20 mouse cellular contexts compared by ENCODE assay signal in genomic region chr2:77265301-77265700, GRCm38 (mm10). TPM values are rescaled to one million over a fixed set of nuclear protein-coding genes. Genes with fewer than 3 reads are reported as not detected.
A peak's percentile ranks its signal among the peaks of the same experiment; 100 is the strongest.
DNase-seq lines count a peak whose midpoint lies in the region; ATAC-seq lines count a peak whose summit lies in the region.
"Had no signal": no experiment of that assay in that cellular context is flagged by ENCODE, and none has a peak within 500 bp of the region (broad histone marks: within the 10 kb centered on the region; RNA-seq: fewer than 3 reads in every experiment).

No protein-coding gene starts in this region.

- H3K9ac ChIP-seq in midbrain, embryonic 11.5 days (ENCODE audit: low read length), result no peak overlapping the region
- H3K9ac ChIP-seq in midbrain, embryonic 13.5 days (replicated peaks), result no peak overlapping the region
- no peak overlapping the region for H3K9ac ChIP-seq in intestine, embryonic 16.5 days (ENCODE audit: low read depth, low read length)
- H3K9ac ChIP-seq: forebrain, embryonic 13.5 days; hindbrain, embryonic 13.5 days had no signal

- H3K9me3 ChIP-seq in midbrain, embryonic 11.5 days (ENCODE audit: control insufficient read depth, low read length), result no peaks in the 10 kb centered on the region
- no peaks in the 10 kb centered on the region for H3K9me3 ChIP-seq in midbrain, embryonic 13.5 days
- no peaks in the 10 kb centered on the region for H3K9me3 ChIP-seq in intestine, embryonic 16.5 days (ENCODE audit: control insufficient read depth, low read length)
- H3K9me3 ChIP-seq: forebrain, embryonic 10.5 days; forebrain, embryonic 13.5 days; hindbrain, embryonic 10.5 days; hindbrain, embryonic 13.5 days had no signal

- H3K27ac ChIP-seq in midbrain, embryonic 11.5 days (ENCODE audit: low read depth, low read length), result no peak overlapping the region
- H3K27ac ChIP-seq in midbrain, embryonic 13.5 days, result no peak overlapping the region
- H3K27ac ChIP-seq in intestine, embryonic 16.5 days (ENCODE audit: low read length), result no peak overlapping the region
- H3K27ac ChIP-seq: forebrain, embryonic 10.5 days; forebrain, embryonic 13.5 days; hindbrain, embryonic 10.5 days; hindbrain, embryonic 13.5 days had no signal

- no peak for ATAC-seq in midbrain, embryonic 11.5 days (ENCODE audit: low FRiP score)
- ATAC-seq in midbrain, embryonic 13.5 days, result no peak
- 0 out of 2 replicates have a peak, but pooled peaks have one; percentile 2 for ATAC-seq in megakaryocyte progenitor cell, adult 5-6 weeks (replicated peaks; ENCODE audit: poor library complexity)
- ATAC-seq in intestine, embryonic 16.5 days, result no peak
- ATAC-seq: CD4-positive, CD25-positive, alpha-beta regulatory T cell, adult 4 months; forebrain, embryonic 13.5 days; forebrain, embryonic 16.5 days; hindbrain, embryonic 16.5 days; inflammation-experienced regulatory T-cells, adult 6 months had no signal

- 79% methylated on average over 7 of the region's 7 CpGs for WGBS in midbrain, embryonic 11.5 days
- 78% methylated on average over 7 of the region's 7 CpGs for WGBS in midbrain, embryonic 13.5 days
- WGBS in intestine, embryonic 16.5 days, result 43% methylated on average over 7 of the region's 7 CpGs

- H3K4me3 ChIP-seq in midbrain, embryonic 11.5 days (ENCODE audit: low read depth, low read length), result no peak overlapping the region
- no peak overlapping the region for H3K4me3 ChIP-seq in midbrain, embryonic 13.5 days (replicated peaks)
- H3K4me3 ChIP-seq in intestine, embryonic 16.5 days (ENCODE audit: low read length), result no peak overlapping the region
- H3K4me3 ChIP-seq: forebrain, embryonic 10.5 days; forebrain, embryonic 13.5 days; hindbrain, embryonic 10.5 days; hindbrain, embryonic 13.5 days had no signal

- intact Hi-C loops in heart, postnatal 14 days (cut with DNase I), result no loop called here

- no peaks in the 10 kb centered on the region for H3K36me3 ChIP-seq in midbrain, embryonic 11.5 days (ENCODE audit: control insufficient read depth, insufficient read depth, low read length)
- H3K36me3 ChIP-seq in midbrain, embryonic 13.5 days, result no peaks in the 10 kb centered on the region
- H3K36me3 ChIP-seq in intestine, embryonic 16.5 days (ENCODE audit: control insufficient read depth, insufficient read depth, low read length), result no peaks in the 10 kb centered on the region
- H3K36me3 ChIP-seq: forebrain, embryonic 10.5 days; hindbrain, embryonic 10.5 days; hindbrain, embryonic 13.5 days had no signal

- peak; percentile 58 for DNase-seq in heart, adult 11 months
- no peak for DNase-seq in heart, postnatal 14 days
- DNase-seq in midbrain, embryonic 11.5 days (ENCODE audit: low spot score, missing footprints), result peak; percentile 77
- DNase-seq: adrenal gland, adult 2 months; gastrocnemius, postnatal 10 days; gastrocnemius, postnatal 36 days; heart, postnatal 36 days had no signal

- H3K4me2 ChIP-seq in midbrain, embryonic 11.5 days, result no peak overlapping the region
- no peak overlapping the region for H3K4me2 ChIP-seq in midbrain, embryonic 13.5 days (replicated peaks)
- H3K4me2 ChIP-seq in intestine, embryonic 16.5 days (ENCODE audit: low read depth, low read length), result no peak overlapping the region
- H3K4me2 ChIP-seq: forebrain, embryonic 13.5 days; heart, embryonic 11.5 days; hindbrain, embryonic 13.5 days had no signal

- H3K4me1 ChIP-seq in midbrain, embryonic 11.5 days (ENCODE audit: control insufficient read depth, insufficient read depth, low read length), result peaks cover 20% of the 10 kb centered on the region
- peaks cover 57% of the 10 kb centered on the region for H3K4me1 ChIP-seq in midbrain, embryonic 13.5 days (replicated peaks)
- H3K4me1 ChIP-seq in intestine, embryonic 16.5 days (ENCODE audit: control insufficient read depth, insufficient read depth, low read length), result peaks cover 57% of the 10 kb centered on the region

- no peaks in the 10 kb centered on the region for H3K27me3 ChIP-seq in midbrain, embryonic 11.5 days (ENCODE audit: control insufficient read depth, insufficient read depth, low read length)
- H3K27me3 ChIP-seq in midbrain, embryonic 13.5 days, result no peaks in the 10 kb centered on the region
- no peaks in the 10 kb centered on the region for H3K27me3 ChIP-seq in intestine, embryonic 16.5 days (replicated peaks; ENCODE audit: control insufficient read depth, insufficient read depth, low read length)
- H3K27me3 ChIP-seq: forebrain, embryonic 13.5 days; hindbrain, embryonic 13.5 days had no signal

RNA-seq across cellular contexts. Expression of gene Sestd1, which starts 15.1 kb away (rescaled TPM):
- total RNA-seq in heart, postnatal 14 days (2021), result 10 to 100 TPM; 23.5 to 25.0 TPM
- polyA plus RNA-seq in midbrain, embryonic 11.5 days (2014; fragmentation: Nextera tagmentation; extraction: Ambion mirVana), result 24.8 and 27.3 TPM in 2 replicates
- 28.2 and 28.7 TPM in 2 replicates for polyA plus RNA-seq in midbrain, embryonic 13.5 days (2015; fragmentation: Nextera tagmentation; extraction: Ambion mirVana)
- total RNA-seq in megakaryocyte progenitor cell, adult 5-6 weeks (2015), result 6.3 and 7.3 TPM in 2 replicates
- total RNA-seq in megakaryocyte progenitor cell, adult 5-6 weeks (2017), result 8.4 and 14.8 TPM in 2 replicates
- polyA plus RNA-seq in intestine, embryonic 16.5 days (2015; fragmentation: Nextera tagmentation; extraction: Ambion mirVana), result 10.9 and 11.6 TPM in 2 replicates
- total RNA-seq: MEL had no signal

Comparison
In these comparisons a context has a peak if more than half of its experiments do, and no peak if none do; other contexts are left out.
1. DNase-seq: peak in heart, adult 11 months (single experiment) and midbrain, embryonic 11.5 days (single experiment); none in heart, postnatal 14 days (0 of 2).